Mouse (Mus musculus) cerebellum, adult 2 months (tissue): ENCODE measurements around the gene Tnf.
A peak's percentile ranks its signal among the peaks of the same experiment; 100 is the strongest.

Source experiments
- CTCF ChIP-seq: fragments of 200-500 bp; IDR thresholded peaks from 2 replicates; pipeline ENCODE4 v1.5.1; 2011; ENCODE audit warnings: low read depth, mild to moderate bottlenecking, control low read depth, low read length, moderate library complexity, borderline replicate concordance; ENCODE audit not compliant: insufficient read depth
- POLR2A ChIP-seq: fragments of 200-500 bp; IDR thresholded peaks from 2 replicates; pipeline ENCODE4 v1.6.1; 2011; ENCODE audit warnings: low read length, control low read depth, borderline replicate concordance; ENCODE audit not compliant: insufficient read depth

DNA sequence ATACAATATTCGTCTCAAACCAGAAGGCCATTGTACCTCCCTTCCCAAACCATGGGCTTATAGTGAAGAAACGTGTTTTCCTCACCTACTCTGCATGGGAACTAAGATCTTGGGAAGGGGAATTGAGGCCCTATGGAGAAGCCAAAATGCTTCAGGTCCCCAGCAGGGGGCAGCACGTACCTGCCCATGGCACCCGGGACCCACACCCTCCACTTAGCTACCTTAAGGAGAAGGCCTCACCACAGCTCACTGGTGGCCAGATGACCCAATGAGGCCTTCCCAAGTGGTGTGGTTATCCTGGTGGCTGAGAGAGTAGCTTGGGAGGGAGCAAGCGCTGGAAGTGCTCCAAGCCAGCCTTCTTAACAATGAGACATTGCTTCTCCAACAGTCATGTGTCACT is 23.3 kb downstream of the Tnf start:
- TF ChIP-seq POLR2A, result no peak
- TF ChIP-seq CTCF, result peak; percentile 77
